In genomic region chr4:107127901-107128669, GRCm38 (mm10) we compare ENCODE assay signal across 9 mouse cellular contexts. TPM values are rescaled to one million over a fixed set of nuclear protein-coding genes. Genes with fewer than 3 reads are reported as not detected.
DNase-seq lines count a peak whose midpoint lies in the region; ATAC-seq and TF ChIP-seq lines count a peak whose summit lies in the region.
"Had no signal": no experiment of that assay in that cellular context is flagged by ENCODE, and none has a peak within 500 bp of the region (broad histone marks: within the 10 kb centered on the region; RNA-seq: fewer than 3 reads in every experiment).

No protein-coding gene starts in this region.

- no peak overlapping the region for H3K4me2 ChIP-seq in liver, postnatal 0 days (ENCODE audit: low read depth, low read length)
- no peak overlapping the region for H3K4me2 ChIP-seq in embryonic facial prominence, embryonic 14.5 days (ENCODE audit: low read depth, low read length)
- H3K4me2 ChIP-seq in liver, embryonic 11.5 days, result no peak overlapping the region
- H3K4me2 ChIP-seq in stomach, postnatal 0 days (replicated peaks; ENCODE audit: low read depth), result no peak overlapping the region

- no peak for TF ChIP-seq POLR2A in lung, adult 2 months (IDR thresholded peaks at IDR 0.05; ENCODE audit: borderline replicate concordance, extremely low read depth, low read depth, low read length)

- no peak overlapping the region for H3K4me3 ChIP-seq in liver, postnatal 0 days (ENCODE audit: low read depth, low read length)
- no peak overlapping the region for H3K4me3 ChIP-seq in embryonic facial prominence, embryonic 14.5 days (ENCODE audit: low read depth, low read length)
- no peak overlapping the region for H3K4me3 ChIP-seq in liver, embryonic 11.5 days (ENCODE audit: low read depth, low read length)
- no peak overlapping the region for H3K4me3 ChIP-seq in stomach, postnatal 0 days (ENCODE audit: low read depth, low read length)
- H3K4me3 ChIP-seq in lung, adult 2 months (replicated peaks; ENCODE audit: extremely low read depth, low read depth, low read length), result no peak overlapping the region

- H3K9me3 ChIP-seq in liver, postnatal 0 days (ENCODE audit: low read length), result no peaks in the 10 kb centered on the region
- no peaks in the 10 kb centered on the region for H3K9me3 ChIP-seq in embryonic facial prominence, embryonic 14.5 days (ENCODE audit: control insufficient read depth, low read length)
- H3K9me3 ChIP-seq in liver, embryonic 11.5 days (ENCODE audit: control insufficient read depth, low read length), result no peaks in the 10 kb centered on the region
- H3K9me3 ChIP-seq in stomach, postnatal 0 days (ENCODE audit: control insufficient read depth, low read length), result no peaks in the 10 kb centered on the region

- no peak for TF ChIP-seq EP300 in liver, postnatal 0 days (IDR thresholded peaks at IDR 0.05; ENCODE audit: low read depth)
- no peak for TF ChIP-seq EP300 in stomach, postnatal 0 days (optimal IDR thresholded peaks at IDR 0.05)

- no peak for TF ChIP-seq CTCF in liver, postnatal 0 days (IDR thresholded peaks at IDR 0.05; ENCODE audit: low read depth)
- TF ChIP-seq CTCF in stomach, postnatal 0 days (IDR thresholded peaks at IDR 0.05; ENCODE audit: low read depth), result no peak
- no peak for TF ChIP-seq CTCF in lung, adult 2 months (IDR thresholded peaks at IDR 0.05; ENCODE audit: insufficient read depth, low read length)

- H3K27ac ChIP-seq in liver, postnatal 0 days (ENCODE audit: low read depth), result no peak overlapping the region
- no peak overlapping the region for H3K27ac ChIP-seq in embryonic facial prominence, embryonic 14.5 days (replicated peaks; ENCODE audit: low read depth, low read length)
- H3K27ac ChIP-seq in liver, embryonic 11.5 days (ENCODE audit: low read depth, low read length), result no peak overlapping the region
- H3K27ac ChIP-seq in stomach, postnatal 0 days (replicated peaks), result no peak overlapping the region; the same call in 1 of the 2 replicates

- no peak overlapping the region for H3K9ac ChIP-seq in liver, postnatal 0 days (replicated peaks)
- H3K9ac ChIP-seq in embryonic facial prominence, embryonic 14.5 days (ENCODE audit: low read depth, low read length), result no peak overlapping the region
- H3K9ac ChIP-seq in liver, embryonic 11.5 days (ENCODE audit: low read depth, low read length), result no peak overlapping the region
- no peak overlapping the region for H3K9ac ChIP-seq in stomach, postnatal 0 days (ENCODE audit: low read length)

- DNase-seq in liver (peak; percentile 16), MN1 (ENCODE audit: low spot score) (no peak)
- DNase-seq in liver, postnatal 0 days, result no peak
- peak; percentile 78 for DNase-seq in embryonic facial prominence, embryonic 14.5 days (ENCODE audit: low spot score)
- no peak for DNase-seq in liver, embryonic 11.5 days (ENCODE audit: low spot score)
- peak; percentile 60 for DNase-seq in stomach, postnatal 0 days (ENCODE audit: low spot score)
- no peak for DNase-seq in lung, adult 2 months
- DNase-seq in kidney, postnatal 14 days, result no peak

- H3K4me1 ChIP-seq in liver, postnatal 0 days (ENCODE audit: insufficient read depth), result 0 out of 2 replicates have a peak, but pooled peaks cover 5% of the 10 kb centered on the region
- H3K4me1 ChIP-seq in embryonic facial prominence, embryonic 14.5 days (ENCODE audit: control insufficient read depth, insufficient read depth, low read length), result 0 out of 2 replicates have a peak, but pooled peaks cover 11% of the 10 kb centered on the region
- H3K4me1 ChIP-seq in liver, embryonic 11.5 days (replicated peaks; ENCODE audit: control insufficient read depth, insufficient read depth, low read length), result peaks cover 6% of the 10 kb centered on the region; the same call in 1 of the 2 replicates
- no peaks in the 10 kb centered on the region; the same call in 1 of the 2 replicates for H3K4me1 ChIP-seq in stomach, postnatal 0 days (replicated peaks; ENCODE audit: control insufficient read depth, insufficient read depth)
- no peaks in the 10 kb centered on the region for H3K4me1 ChIP-seq in lung, adult 2 months (ENCODE audit: control insufficient read depth, insufficient read depth, low read length)

- WGBS in liver, postnatal 0 days (ENCODE audit: insufficient replicate concordance), result 63% methylated on average over 13 of the region's 13 CpGs
- 20% methylated on average over 13 of the region's 13 CpGs for WGBS in embryonic facial prominence, embryonic 14.5 days
- WGBS in liver, embryonic 11.5 days, result 52% methylated on average over 13 of the region's 13 CpGs
- 45% methylated on average over 13 of the region's 13 CpGs for WGBS in stomach, postnatal 0 days
- WGBS in lung, adult 2 months, result 68% methylated on average over 13 of the region's 13 CpGs

- ATAC-seq in liver, postnatal 0 days, result no peak
- ATAC-seq in embryonic facial prominence, embryonic 14.5 days (ENCODE audit: low read depth), result peak; percentile 82
- 0 out of 2 replicates have a peak, but pooled peaks have one; percentile 46 for ATAC-seq in liver, embryonic 11.5 days (replicated peaks; ENCODE audit: low FRiP score)
- peak; percentile 49 for ATAC-seq in stomach, postnatal 0 days (ENCODE audit: low FRiP score, low TSS enrichment)

- no peaks in the 10 kb centered on the region for H3K36me3 ChIP-seq in liver, postnatal 0 days (replicated peaks; ENCODE audit: insufficient read depth, low read length)
- no peaks in the 10 kb centered on the region for H3K36me3 ChIP-seq in embryonic facial prominence, embryonic 14.5 days (ENCODE audit: control insufficient read depth, insufficient read depth, low read length)
- H3K36me3 ChIP-seq in liver, embryonic 11.5 days (ENCODE audit: control insufficient read depth, insufficient read depth, low read length), result no peaks in the 10 kb centered on the region
- no peaks in the 10 kb centered on the region for H3K36me3 ChIP-seq in stomach, postnatal 0 days (ENCODE audit: control insufficient read depth, insufficient read depth, low read length)

- H3K27me3 ChIP-seq in liver, postnatal 0 days (ENCODE audit: insufficient read depth, low read length), result no peaks in the 10 kb centered on the region
- no peaks in the 10 kb centered on the region; the same call in 1 of the 2 replicates for H3K27me3 ChIP-seq in embryonic facial prominence, embryonic 14.5 days (replicated peaks; ENCODE audit: control insufficient read depth, insufficient read depth, low read length)
- peaks cover 3% of the 10 kb centered on the region; the same call in 1 of the 2 replicates for H3K27me3 ChIP-seq in liver, embryonic 11.5 days (replicated peaks; ENCODE audit: control insufficient read depth, insufficient read depth, low read length)
- H3K27me3 ChIP-seq in stomach, postnatal 0 days (ENCODE audit: control insufficient read depth, insufficient read depth, low read length), result no peaks in the 10 kb centered on the region

RNA-seq across cellular contexts. Expression of gene Cdcp2, which starts 31.4 kb away (rescaled TPM):
- polyA plus RNA-seq in liver, postnatal 0 days (2015; fragmentation: Nextera tagmentation; extraction: Ambion mirVana), result not detected in 2 replicates
- 0.11 TPM in 1 of 2 replicates, not detected in the other for polyA plus RNA-seq in embryonic facial prominence, embryonic 14.5 days (2014; fragmentation: Nextera tagmentation; extraction: Ambion mirVana)
- polyA plus RNA-seq in liver, embryonic 11.5 days (2014; fragmentation: Nextera tagmentation; extraction: Ambion mirVana), result not detected in 2 replicates
- not detected in 2 replicates for polyA plus RNA-seq in stomach, postnatal 0 days (2015; fragmentation: Nextera tagmentation; extraction: Ambion mirVana)
- polyA plus RNA-seq in lung, adult 2 months (2012; rRNA removed), result 0.07 TPM in 1 of 2 replicates, not detected in the other
- polyA plus RNA-seq: lung, embryonic 16.5 days had no signal

RNA-seq across cellular contexts. Expression of gene Tmem59, which starts 50.1 kb away (rescaled TPM):
- 282 and 296 TPM in 2 replicates for polyA plus RNA-seq in liver, postnatal 0 days (2015; fragmentation: Nextera tagmentation; extraction: Ambion mirVana)
- polyA plus RNA-seq in embryonic facial prominence, embryonic 14.5 days (2014; fragmentation: Nextera tagmentation; extraction: Ambion mirVana), result 464 and 480 TPM in 2 replicates
- 221 and 223 TPM in 2 replicates for polyA plus RNA-seq in liver, embryonic 11.5 days (2014; fragmentation: Nextera tagmentation; extraction: Ambion mirVana)
- polyA plus RNA-seq in stomach, postnatal 0 days (2015; fragmentation: Nextera tagmentation; extraction: Ambion mirVana), result 473 and 483 TPM in 2 replicates
- polyA plus RNA-seq in lung, adult 2 months (2012; rRNA removed), result 321 and 330 TPM in 2 replicates

RNA-seq across cellular contexts. Expression of gene Tceanc2, which starts 50.8 kb away (rescaled TPM):
- 12.7 TPM in 2 replicates for polyA plus RNA-seq in liver, postnatal 0 days (2015; fragmentation: Nextera tagmentation; extraction: Ambion mirVana)
- polyA plus RNA-seq in embryonic facial prominence, embryonic 14.5 days (2014; fragmentation: Nextera tagmentation; extraction: Ambion mirVana), result 36.8 and 41.4 TPM in 2 replicates
- polyA plus RNA-seq in liver, embryonic 11.5 days (2014; fragmentation: Nextera tagmentation; extraction: Ambion mirVana), result 23.0 and 32.3 TPM in 2 replicates
- polyA plus RNA-seq in stomach, postnatal 0 days (2015; fragmentation: Nextera tagmentation; extraction: Ambion mirVana), result 17.5 and 21.2 TPM in 2 replicates
- 5.6 and 7.5 TPM in 2 replicates for polyA plus RNA-seq in lung, adult 2 months (2012; rRNA removed)

Comparison
In these comparisons a context has a peak if more than half of its experiments do, and no peak if none do; other contexts are left out.
1. DNase-seq: peak in liver (single experiment), embryonic facial prominence, embryonic 14.5 days (single experiment) and stomach, postnatal 0 days (single experiment); none in liver, postnatal 0 days (single experiment), liver, embryonic 11.5 days (single experiment), MN1 (single experiment), lung, adult 2 months (single experiment) and kidney, postnatal 14 days (single experiment).